Mouse (Mus musculus) heart, postnatal 0 days (tissue): ENCODE measurements at regions not wholly inside any gene's neighbourhood (a gene's known extent, or its start where the extent isn't known, plus 50 kb on each side); places are given as distances from the start of the nearest gene placed in this dataset.
"Not testable (repeated sequence)": the region's sequence is repeated elsewhere in the genome, so short reads cannot be mapped to it uniquely, and the experiment has no call there.

Source experiments
- ATAC-seq: fragments of 200-750 bp; cut with Nextera tagmentation; 2 replicates; pipeline ENCODE4 v1.8.0; 2017; ENCODE audit warnings: low read depth, moderate number of reproducible peaks, moderate library complexity; ENCODE audit not compliant: insufficient read depth
- DNase-seq: peaks from one replicate; pipeline ENCODE4 v3.0.0-alpha.2; 2016; ENCODE audit warnings: low spot score
- H3K27ac ChIP-seq: fragments of 300-500 bp; sonication (generic); 2 replicates; pipeline ENCODE4 v1.5.1; 2014; ENCODE audit warnings: low read depth, mild to moderate bottlenecking
- H3K27me3 ChIP-seq: fragments of 300-500 bp; sonication (generic); 2 replicates; pipeline ENCODE4 v1.6.1; 2014; ENCODE audit warnings: low read length, mixed read lengths; ENCODE audit not compliant: control insufficient read depth, insufficient read depth
- H3K36me3 ChIP-seq: fragments of 300-500 bp; sonication (generic); replicated peaks from 2 replicates; pipeline ENCODE4 v1.6.1; 2014; ENCODE audit warnings: low read length, mixed read lengths; ENCODE audit not compliant: control insufficient read depth, insufficient read depth
- H3K4me1 ChIP-seq: fragments of 300-500 bp; sonication (generic); 2 replicates; pipeline ENCODE4 v1.6.1; 2014; ENCODE audit warnings: antibody characterized with exemption; ENCODE audit not compliant: control insufficient read depth, insufficient read depth
- H3K4me2 ChIP-seq: fragments of 300-500 bp; sonication (generic); 2 replicates; pipeline ENCODE4 v1.6.1; 2014; ENCODE audit warnings: low read depth, mild to moderate bottlenecking, low read length, moderate library complexity
- H3K4me3 ChIP-seq: fragments of 300-500 bp; sonication (generic); 2 replicates; pipeline ENCODE4 v1.5.1; 2014; ENCODE audit warnings: low read depth, low read length
- H3K9ac ChIP-seq: fragments of 300-500 bp; sonication (generic); replicated peaks from 2 replicates; pipeline ENCODE4 v1.6.1; 2014; ENCODE audit warnings: low read depth, low read length, mixed read lengths
- H3K9me3 ChIP-seq: fragments of 300-500 bp; sonication (generic); replicated peaks from 2 replicates; pipeline ENCODE4 v1.6.1; 2016; ENCODE audit warnings: low read length; ENCODE audit not compliant: control insufficient read depth
- CTCF ChIP-seq: IDR thresholded peaks from 2 replicates; pipeline ENCODE4 v1.5.1; 2016; ENCODE audit warnings: antibody characterized with exemption, control low read depth, low read depth
- EP300 ChIP-seq: IDR thresholded peaks from 2 replicates; pipeline ENCODE4 v1.6.1; 2016; ENCODE audit warnings: antibody characterized with exemption, low read depth
- WGBS: fragments of 180-500 bp; shearing (Covaris S2); extraction: QIAGEN DNeasy Blood & Tissue Kit; methylation state at CpG from one replicate; pipeline ENCODE4 v1.1.7; 2014; 5-methylcytosine and 5-hydroxymethylcytosine counted together

- Histone ChIP-seq H3K4me1 (no peaks in the 10 kb centered on the region), H3K4me2 (no peak overlapping the region), H3K9ac (no peak overlapping the region), H3K36me3 (no peaks in the 10 kb centered on the region), H3K4me3 (no peak overlapping the region), H3K27me3 (no peaks in the 10 kb centered on the region), H3K27ac (no peak overlapping the region), H3K9me3 (no peaks in the 10 kb centered on the region)
- peak; percentile 51 for DNase-seq
- TF ChIP-seq EP300 (no peak), CTCF (peak; percentile 90)
- ATAC-seq, result no peak
- WGBS, result 5% methylated on average over 3 of the region's 3 CpGs
Measured at GRCm38 (mm10) chr8:24386462-24386861, 339.2 kb downstream of the Adam3 start.

GRCm38 (mm10) chr8:24383963-24384435 is 341.7 kb downstream of the Adam3 start:
- Histone ChIP-seq H3K27ac (no peak overlapping the region), H3K9me3 (no peaks in the 10 kb centered on the region), H3K4me3 (no peak overlapping the region), H3K4me1 (no peaks in the 10 kb centered on the region), H3K27me3 (no peaks in the 10 kb centered on the region), H3K9ac (no peak overlapping the region), H3K4me2 (no peak overlapping the region), H3K36me3 (no peaks in the 10 kb centered on the region)
- no peak for TF ChIP-seq EP300
- no peak for TF ChIP-seq CTCF
- WGBS, result 66% methylated on average over 8 of the region's 8 CpGs
- DNase-seq (no peak), ATAC-seq (no peak)

- Histone ChIP-seq H3K36me3 (no peaks in the 10 kb centered on the region), H3K27ac (no peak overlapping the region), H3K4me1 (no peaks in the 10 kb centered on the region), H3K4me3 (no peak overlapping the region), H3K4me2 (no peak overlapping the region), H3K27me3 (no peaks in the 10 kb centered on the region), H3K9me3 (no peaks in the 10 kb centered on the region), H3K9ac (no peak overlapping the region)
- DNase-seq (no peak), ATAC-seq (no peak)
- WGBS, result 57% methylated on average over 14 of the region's 14 CpGs
- no peak for TF ChIP-seq EP300
- no peak for TF ChIP-seq CTCF
Measured at GRCm38 (mm10) chr8:24383130-24383962, 342.3 kb downstream of the Adam3 start.

- no peak overlapping the region for H3K27ac ChIP-seq
- DNase-seq (no peak), ATAC-seq (no peak)
- no peak overlapping the region for H3K9ac ChIP-seq
- H3K4me2 ChIP-seq, result no peak overlapping the region
- no peaks in the 10 kb centered on the region for H3K9me3 ChIP-seq
- TF ChIP-seq CTCF, result no peak
- no peak for TF ChIP-seq EP300
- H3K27me3 ChIP-seq, result no peaks in the 10 kb centered on the region
- 70% methylated on average over 3 of the region's 3 CpGs for WGBS
- H3K36me3 ChIP-seq, result no peaks in the 10 kb centered on the region
- no peak overlapping the region for H3K4me3 ChIP-seq
- no peaks in the 10 kb centered on the region for H3K4me1 ChIP-seq
Measured at GRCm38 (mm10) chr8:24381666-24382253, 343.9 kb downstream of the Adam3 start.

- H3K9me3 ChIP-seq, result no peaks in the 10 kb centered on the region
- H3K4me1 ChIP-seq, result no peaks in the 10 kb centered on the region
- no peak overlapping the region for H3K27ac ChIP-seq
- no peaks in the 10 kb centered on the region for H3K27me3 ChIP-seq
- DNase-seq (no peak), ATAC-seq (no peak)
- no peak overlapping the region for H3K4me2 ChIP-seq
- H3K9ac ChIP-seq, result no peak overlapping the region
- no peak overlapping the region for H3K4me3 ChIP-seq
- TF ChIP-seq CTCF (no peak), EP300 (no peak)
- no peaks in the 10 kb centered on the region for H3K36me3 ChIP-seq
Measured at GRCm38 (mm10) chr8:24378070-24378469, 347.6 kb downstream of the Adam3 start.

- H3K9me3 ChIP-seq, H3K27ac ChIP-seq, H3K4me1 ChIP-seq, H3K4me3 ChIP-seq, H3K27me3 ChIP-seq, ATAC-seq, H3K36me3 ChIP-seq, H3K9ac ChIP-seq, DNase-seq, H3K4me2 ChIP-seq: not testable (repeated sequence)
- 82% methylated on average over 10 of the region's 10 CpGs for WGBS
Measured at GRCm38 (mm10) chr8:24376846-24377245, 348.8 kb downstream of the Adam3 start.
